Comparison of ENCODE assay signal across 8 mouse cellular contexts in genomic region chr12:72408111-72408891, GRCm38 (mm10). TPM values are rescaled to one million over a fixed set of nuclear protein-coding genes. Genes with fewer than 3 reads are reported as not detected.
DNase-seq lines count a peak whose midpoint lies in the region; ATAC-seq and TF ChIP-seq lines count a peak whose summit lies in the region.

No protein-coding gene starts in this region.

- H3K4me3 ChIP-seq in E14TG2a.4 (replicated peaks; ENCODE audit: low read length), result peak overlapping the region; percentile 85
- H3K4me3 ChIP-seq in brown adipose tissue, adult 24 weeks (ENCODE audit: insufficient read depth, low read depth, low read length), result peak overlapping the region; percentile 45
- H3K4me3 ChIP-seq in forebrain, embryonic 12.5 days (replicated peaks), result peak overlapping the region; percentile 82
- peak overlapping the region; percentile 58 to 69 for H3K4me3 ChIP-seq in heart, embryonic 14.5 days (ENCODE audit: control insufficient read depth in 1 of 2, insufficient read depth in 1 of 2, low read depth in 1 of 2, low read length in 2 of 2)
- H3K4me3 ChIP-seq in liver, embryonic 13.5 days (replicated peaks), result peak overlapping the region; percentile 50
- H3K4me3 ChIP-seq in testis, adult 2 months (ENCODE audit: control insufficient read depth, low read depth, low read length), result peak overlapping the region; percentile 97

- peak overlapping the region; percentile 74 for H3K9ac ChIP-seq in forebrain, embryonic 12.5 days
- H3K9ac ChIP-seq in heart, embryonic 14.5 days (ENCODE audit: low read length), result peak overlapping the region; percentile 65
- no peak overlapping the region for H3K9ac ChIP-seq in liver, embryonic 13.5 days

- H3K27ac ChIP-seq in brown adipose tissue, adult 24 weeks (replicated peaks; ENCODE audit: low read depth, low read length), result no peak overlapping the region
- peak overlapping the region; percentile 59; the same call in 1 of the 2 replicates for H3K27ac ChIP-seq in forebrain, embryonic 12.5 days
- H3K27ac ChIP-seq in heart, embryonic 14.5 days (replicated peaks in 1 of 2; ENCODE audit: control insufficient read depth in 1 of 2, insufficient read depth in 1 of 2, low read depth in 2 of 2, low read length in 2 of 2), result no peak overlapping the region
- no peak overlapping the region for H3K27ac ChIP-seq in liver, embryonic 13.5 days
- peak overlapping the region; percentile 86 for H3K27ac ChIP-seq in testis, adult 2 months (ENCODE audit: control insufficient read depth, insufficient read depth, low read depth, low read length)

- no peaks in the 10 kb centered on the region for H3K36me3 ChIP-seq in E14TG2a.4 (ENCODE audit: insufficient read depth, low read length)
- H3K36me3 ChIP-seq in forebrain, embryonic 12.5 days (replicated peaks), result no peaks in the 10 kb centered on the region
- no peaks in the 10 kb centered on the region for H3K36me3 ChIP-seq in heart, embryonic 14.5 days (ENCODE audit: control insufficient read depth, insufficient read depth, low read length)
- no peaks in the 10 kb centered on the region for H3K36me3 ChIP-seq in liver, embryonic 13.5 days
- H3K36me3 ChIP-seq in testis, adult 2 months (ENCODE audit: control insufficient read depth, insufficient read depth, low read length), result no peaks in the 10 kb centered on the region

- no peak for TF ChIP-seq CTCF in E14TG2a.4 (conservative IDR thresholded peaks at IDR 0.05; ENCODE audit: low read length)
- TF ChIP-seq CTCF in testis, adult 2 months (IDR thresholded peaks at IDR 0.05; ENCODE audit: control insufficient read depth, insufficient read depth, insufficient replicate concordance, low read depth, low read length), result no peak

- under 1% methylated on average over 63 of the region's 63 CpGs for WGBS in forebrain, embryonic 12.5 days
- WGBS in heart, embryonic 14.5 days, result under 1% methylated on average over 60 of the region's 63 CpGs
- under 1% methylated on average over 60 of the region's 63 CpGs for WGBS in liver, embryonic 13.5 days (ENCODE audit: insufficient replicate concordance)

- peak overlapping the region; percentile 92 for H3K4me2 ChIP-seq in forebrain, embryonic 12.5 days
- peak overlapping the region; percentile 99 for H3K4me2 ChIP-seq in heart, embryonic 14.5 days (ENCODE audit: low read length)
- peak overlapping the region; percentile 64 for H3K4me2 ChIP-seq in liver, embryonic 13.5 days

- no peaks in the 10 kb centered on the region for H3K9me3 ChIP-seq in E14TG2a.4 (ENCODE audit: low read length)
- H3K9me3 ChIP-seq in forebrain, embryonic 12.5 days, result no peaks in the 10 kb centered on the region
- H3K9me3 ChIP-seq in heart, embryonic 14.5 days (ENCODE audit: control insufficient read depth, low read length), result no peaks in the 10 kb centered on the region
- no peaks in the 10 kb centered on the region for H3K9me3 ChIP-seq in liver, embryonic 13.5 days (replicated peaks)

- peak; percentile 56 for TF ChIP-seq POLR2A in testis, adult 2 months (IDR thresholded peaks at IDR 0.05; ENCODE audit: control insufficient read depth, low read depth, low read length)

- H3K4me1 ChIP-seq in E14TG2a.4 (replicated peaks; ENCODE audit: low read depth, low read length), result peaks cover 22% of the 10 kb centered on the region
- H3K4me1 ChIP-seq in brown adipose tissue, adult 24 weeks (ENCODE audit: control insufficient read depth, insufficient read depth, insufficient read length, low read length), result peaks cover 6% of the 10 kb centered on the region; the same call in 1 of the 2 replicates
- H3K4me1 ChIP-seq in forebrain, embryonic 12.5 days, result peaks cover 22% of the 10 kb centered on the region
- H3K4me1 ChIP-seq in heart, embryonic 14.5 days (ENCODE audit: control insufficient read depth in 2 of 2, insufficient read depth in 2 of 2, low read length in 2 of 2), result peaks cover 9 to 14% of the 10 kb centered on the region in 2 experiments
- peaks cover 11% of the 10 kb centered on the region for H3K4me1 ChIP-seq in liver, embryonic 13.5 days (replicated peaks)
- H3K4me1 ChIP-seq in testis, adult 2 months (ENCODE audit: control insufficient read depth, insufficient read depth, low read length), result peaks cover 9% of the 10 kb centered on the region

- DNase-seq in kidney, postnatal 14 days, result peak; percentile 43
- DNase-seq in liver, embryonic 13.5 days, result no peak

- peaks cover 31% of the 10 kb centered on the region for H3K27me3 ChIP-seq in E14TG2a.4 (ENCODE audit: insufficient read depth, low read length)
- peaks cover 18% of the 10 kb centered on the region for H3K27me3 ChIP-seq in forebrain, embryonic 12.5 days
- peaks cover 25% of the 10 kb centered on the region for H3K27me3 ChIP-seq in heart, embryonic 14.5 days (ENCODE audit: control insufficient read depth, insufficient read depth, low read length)
- peaks cover 33% of the 10 kb centered on the region for H3K27me3 ChIP-seq in liver, embryonic 13.5 days
- H3K27me3 ChIP-seq in testis, adult 2 months (ENCODE audit: control insufficient read depth, insufficient read depth, low read length), result no peaks in the 10 kb centered on the region

- ATAC-seq in forebrain, embryonic 12.5 days (ENCODE audit: low FRiP score), result peak; percentile 89
- ATAC-seq in heart, embryonic 14.5 days (ENCODE audit: insufficient number of reproducible peaks, insufficient read depth, low FRiP score, low read depth), result peak; percentile 35; the same call in 1 of the 2 replicates
- ATAC-seq in liver, embryonic 13.5 days (ENCODE audit: low read depth), result no peak
- ATAC-seq in monocyte, adult 5-6 weeks (replicated peaks; ENCODE audit: insufficient number of reproducible peaks, low FRiP score, low TSS enrichment, poor library complexity, severe bottlenecking), result peak; percentile 43; the same call in 1 of the 2 replicates

RNA-seq across cellular contexts. Expression of gene Rtn1, which starts 0.6 kb away (rescaled TPM):
- polyA plus RNA-seq in brown adipose tissue, adult 24 weeks (2012; ENCODE audit: insufficient read depth, insufficient read length, missing spikeins), result 0.79 and 1.5 TPM in 2 replicates
- 588 and 653 TPM in 2 replicates for polyA plus RNA-seq in forebrain, embryonic 12.5 days (2016; fragmentation: Nextera tagmentation; extraction: Ambion mirVana)
- 10.9 and 15.1 TPM in 2 replicates for polyA plus RNA-seq in heart, embryonic 14.5 days (2014; fragmentation: Nextera tagmentation; extraction: Ambion mirVana)
- 2.1 and 2.9 TPM in 2 replicates for polyA plus RNA-seq in liver, embryonic 13.5 days (2015; fragmentation: Nextera tagmentation; extraction: Ambion mirVana)
- total RNA-seq in monocyte, adult 5-6 weeks (2017), result 3.9 to 4.4 TPM (median 4.3 TPM) in 3 replicates
- polyA plus RNA-seq in testis, adult 2 months (2012; rRNA removed), result 30.8 TPM in 2 replicates

RNA-seq across cellular contexts. Expression of gene Lrrc9, which starts 33.4 kb away (rescaled TPM):
- 0.75 and 1.5 TPM in 2 replicates for polyA plus RNA-seq in brown adipose tissue, adult 24 weeks (2012; ENCODE audit: insufficient read depth, insufficient read length, missing spikeins)
- polyA plus RNA-seq in forebrain, embryonic 12.5 days (2016; fragmentation: Nextera tagmentation; extraction: Ambion mirVana), result 2.3 and 3.4 TPM in 2 replicates
- polyA plus RNA-seq in heart, embryonic 14.5 days (2014; fragmentation: Nextera tagmentation; extraction: Ambion mirVana), result 0.77 and 1.1 TPM in 2 replicates
- polyA plus RNA-seq in liver, embryonic 13.5 days (2015; fragmentation: Nextera tagmentation; extraction: Ambion mirVana), result 0.25 and 0.35 TPM in 2 replicates
- 0.29 to 0.49 TPM in 2 of 3 replicates, not detected in the other for total RNA-seq in monocyte, adult 5-6 weeks (2017)
- 69.3 and 73.4 TPM in 2 replicates for polyA plus RNA-seq in testis, adult 2 months (2012; rRNA removed)

Comparison
In these comparisons a context has a peak if more than half of its experiments do, and no peak if none do; other contexts are left out.
1. H3K4me3 ChIP-seq: peak in every context shown above with its lines; median percentile 97 in testis, adult 2 months; 85 in E14TG2a.4; 82 in forebrain, embryonic 12.5 days; 64 in heart, embryonic 14.5 days; 50 in liver, embryonic 13.5 days; 45 in brown adipose tissue, adult 24 weeks.
2. H3K27ac ChIP-seq: peak in forebrain, embryonic 12.5 days (single experiment) and testis, adult 2 months (single experiment); none in brown adipose tissue, adult 24 weeks (single experiment), heart, embryonic 14.5 days (0 of 2) and liver, embryonic 13.5 days (single experiment).
3. RNA of gene Rtn1, which starts 0.6 kb away (polyA plus RNA-seq): 588 to 653 TPM in forebrain, embryonic 12.5 days; 30.8 TPM in testis, adult 2 months, 10.9 to 15.1 TPM in heart, embryonic 14.5 days, 2.1 to 2.9 TPM in liver, embryonic 13.5 days and 0.79 to 1.5 TPM in brown adipose tissue, adult 24 weeks; every median in the first group is over 10 times any median in the second.
4. RNA of gene Lrrc9, which starts 33.4 kb away (polyA plus RNA-seq): 69.3 to 73.4 TPM in testis, adult 2 months; 2.3 to 3.4 TPM in forebrain, embryonic 12.5 days, 0.75 to 1.5 TPM in brown adipose tissue, adult 24 weeks, 0.77 to 1.1 TPM in heart, embryonic 14.5 days and 0.25 to 0.35 TPM in liver, embryonic 13.5 days; every median in the first group is over 10 times any median in the second.
5. Peak in every context shown above with its lines, with median percentiles within 50 percentile points of each other: H3K4me2 ChIP-seq.